Mouse (Mus musculus): ENCODE results near the gene Alg6.

The Alg6 gene

GRCm38 (mm10) chr4:99714904-99715782, at the start of gene Alg6:
Gene Alg6 (plus strand): TSS chr4:99715664.
- DNase-seq (ENCODE audit: low read depth, low spot score) = peak; percentile 93

- DNase-seq (ENCODE audit: low read depth, low spot score) = no peak
These were observed 45.1 kb upstream of the Alg6 start for GRCm38 (mm10) chr4:99670203-99670851.

- DNase-seq (ENCODE audit: low read depth, low spot score) = no peak
These were observed 40.3 kb upstream of the Alg6 start for GRCm38 (mm10) chr4:99675191-99675590.

DNA sequence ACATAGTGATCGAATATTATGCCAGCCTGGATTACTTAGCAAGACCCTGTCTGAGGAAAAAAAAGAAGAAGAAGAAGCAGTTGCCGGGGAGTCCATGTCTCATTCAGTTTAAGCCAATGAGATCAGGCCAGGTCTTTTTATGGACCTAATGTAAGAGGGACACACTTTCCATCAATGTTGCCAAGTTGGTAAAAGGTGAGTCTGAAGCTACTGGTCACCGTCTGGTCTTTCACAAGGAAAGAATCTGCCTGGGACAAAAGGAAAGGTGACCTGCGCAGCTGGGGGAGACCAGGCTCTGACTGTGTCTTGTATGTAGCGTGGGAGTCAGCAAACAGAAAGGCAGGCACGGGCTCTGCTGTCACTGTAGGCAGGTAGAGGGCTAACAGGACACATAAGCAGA, 31.5 kb upstream of the Alg6 start:
- DNase-seq (ENCODE audit: low read depth, low spot score) = no peak

DNA sequence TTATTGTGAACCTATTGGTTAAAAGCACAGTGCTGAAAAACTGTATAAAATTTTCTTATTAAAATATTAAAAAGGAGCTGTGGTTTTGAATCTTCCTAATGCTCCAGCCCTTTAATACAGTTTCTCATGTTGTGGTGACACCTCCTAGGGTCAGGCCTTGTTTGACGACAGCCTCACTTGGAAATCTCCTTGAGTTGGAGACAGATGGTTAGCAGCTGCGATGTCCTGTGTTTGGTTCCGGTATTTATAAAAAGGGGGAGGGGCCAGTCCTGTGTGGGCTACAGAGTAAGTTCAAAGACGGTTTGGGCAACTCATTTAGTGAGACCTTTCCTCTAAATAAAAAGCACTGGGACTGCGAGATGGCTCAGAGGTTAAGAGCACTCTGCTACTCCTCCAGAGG, 29.2 kb upstream of the Alg6 start:
- DNase-seq (ENCODE audit: low read depth, low spot score) = no peak

- no peak for DNase-seq (ENCODE audit: low read depth, low spot score)
These were observed 2.8 kb upstream of the Alg6 start for GRCm38 (mm10) chr4:99712583-99713183.

DNA sequence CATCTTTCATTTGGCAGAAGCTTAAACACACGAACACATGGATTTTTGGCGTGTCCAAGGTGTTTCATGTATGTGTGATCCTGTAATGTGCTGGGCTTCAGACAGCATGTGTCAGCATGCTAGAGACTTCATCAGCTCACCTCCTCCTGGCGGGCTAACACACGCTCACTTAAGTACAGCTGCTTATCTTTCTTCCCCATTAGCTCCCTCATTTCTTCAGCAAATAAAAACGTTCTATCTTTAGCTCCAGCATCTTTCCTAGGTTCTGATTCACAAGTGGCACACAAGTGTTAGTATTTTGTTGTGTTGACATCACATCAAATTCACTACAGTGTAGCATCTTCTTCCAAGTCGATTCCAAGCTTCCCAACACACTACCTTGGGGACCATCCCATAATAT, 1.5 kb upstream of the Alg6 start:
- DNase-seq (ENCODE audit: low read depth, low spot score) = no peak

GRCm38 (mm10) chr4:99715783-99716416, 436 bp downstream of the Alg6 start:
- no peak for DNase-seq (ENCODE audit: low read depth, low spot score)

DNA sequence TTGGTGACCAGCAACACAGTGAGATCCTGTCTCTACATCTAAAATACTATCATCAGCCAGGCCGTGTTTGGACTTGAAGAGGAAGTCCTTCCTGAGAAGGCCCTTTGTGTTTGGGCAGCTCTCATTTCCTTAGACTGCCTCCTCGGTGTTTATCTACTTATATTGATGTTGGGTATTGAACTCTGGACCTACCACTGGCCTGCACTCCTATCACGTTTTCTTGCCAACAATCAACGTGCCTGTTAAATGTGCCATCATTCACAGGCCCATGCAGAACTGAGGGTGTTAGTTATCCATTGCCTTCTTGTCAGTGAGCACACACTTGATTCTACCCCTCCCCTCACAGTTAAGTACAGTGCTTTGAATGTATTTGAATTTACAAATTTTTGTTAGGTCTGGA, 2.4 kb downstream of the Alg6 start:
- no peak for DNase-seq (ENCODE audit: low read depth, low spot score)

DNA sequence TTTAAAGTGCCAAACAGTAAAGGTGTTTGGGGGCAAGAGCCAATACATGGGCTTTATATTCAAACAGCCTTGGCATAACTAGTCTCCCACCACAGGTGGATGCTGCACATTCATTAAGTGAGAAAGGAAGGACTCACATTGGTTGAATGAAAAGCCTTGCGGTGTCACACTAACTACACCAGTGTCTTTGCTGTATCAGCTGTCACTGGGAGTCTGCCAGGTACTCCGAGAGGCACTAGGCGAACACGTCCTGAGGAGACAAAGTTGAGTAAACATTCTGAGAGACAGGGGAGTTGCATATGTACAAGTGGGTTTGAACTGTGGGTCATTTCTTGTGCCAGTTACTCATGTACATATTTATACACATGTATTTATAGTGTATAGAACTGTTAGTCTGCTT, 8.9 kb downstream of the Alg6 start:
- DNase-seq (ENCODE audit: low read depth, low spot score) = no peak

DNA sequence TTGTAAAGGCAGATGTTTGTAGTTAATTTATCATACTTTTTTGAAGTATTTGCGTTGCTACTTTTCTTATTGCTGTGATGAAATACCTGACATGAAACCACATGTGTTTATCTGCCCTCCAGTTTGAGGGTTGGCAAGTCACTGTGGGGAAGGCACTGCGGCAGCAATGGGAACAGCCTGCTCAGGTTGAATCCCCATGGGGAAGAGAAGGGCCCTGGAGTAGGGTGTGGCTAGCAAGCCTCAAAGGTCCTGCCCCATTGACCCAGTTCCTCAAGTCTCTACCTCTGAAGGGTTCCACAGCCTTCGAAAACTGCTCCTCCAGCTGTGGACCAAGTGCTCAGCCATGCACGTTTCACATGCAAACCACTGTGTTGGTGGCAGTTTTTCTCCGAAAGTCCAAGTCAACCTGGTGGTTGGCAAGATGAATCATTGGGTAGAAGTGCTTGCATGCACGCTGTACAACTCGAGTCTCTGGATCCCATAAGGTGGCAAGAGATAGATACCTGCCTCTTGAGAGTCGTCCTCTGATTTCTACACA, 10.5 kb downstream of the Alg6 start:
- DNase-seq (ENCODE audit: low read depth, low spot score) = no peak

DNA sequence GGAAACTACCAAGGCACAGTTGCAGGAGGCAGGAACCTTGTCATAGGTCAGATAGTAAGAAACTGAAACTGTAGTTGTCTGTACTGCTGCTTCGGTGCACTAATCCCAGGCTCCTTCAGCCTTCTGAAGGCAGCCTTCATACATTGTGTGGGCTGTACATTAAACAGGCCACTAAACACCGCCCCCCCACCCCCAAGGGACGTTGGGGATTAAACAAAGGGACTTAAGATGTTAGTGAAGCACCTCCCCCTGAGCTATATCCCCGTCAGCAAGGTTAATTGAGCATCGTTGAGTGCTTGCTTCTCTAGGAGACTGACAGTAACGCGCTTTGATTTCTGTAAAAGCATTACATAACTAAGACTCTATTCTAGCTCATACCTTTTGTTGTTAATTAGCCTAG, 24.4 kb downstream of the Alg6 start:
- no peak for DNase-seq (ENCODE audit: low read depth, low spot score)

DNA sequence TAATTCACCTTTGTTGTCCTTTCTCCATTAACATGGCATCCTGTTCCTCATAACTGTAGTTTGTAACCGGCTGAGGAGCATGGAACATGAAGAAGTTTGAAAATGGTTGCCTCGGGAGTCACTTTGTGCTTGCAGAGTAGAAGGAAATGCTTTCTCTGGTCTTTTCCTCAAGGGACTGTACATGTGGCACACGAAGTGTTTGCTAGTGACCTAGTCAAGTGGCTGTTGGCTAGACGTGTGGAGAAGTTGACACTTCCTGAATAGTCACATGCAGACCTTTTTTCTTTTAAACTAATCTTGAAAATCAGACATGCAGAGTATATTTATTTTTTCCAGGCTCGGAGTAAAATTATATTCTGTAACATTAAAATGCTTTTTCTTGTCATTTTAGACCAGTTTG, 37.0 kb downstream of the Alg6 start:
- DNase-seq (ENCODE audit: low read depth, low spot score) = no peak

- no peak for DNase-seq (ENCODE audit: low read depth, low spot score)
These were observed 50.8 kb downstream of the Alg6 start for GRCm38 (mm10) chr4:99766303-99766702.

GRCm38 (mm10) chr4:99766753-99767152, 51.3 kb downstream of the Alg6 start:
- no peak for DNase-seq (ENCODE audit: low read depth, low spot score)

DNA sequence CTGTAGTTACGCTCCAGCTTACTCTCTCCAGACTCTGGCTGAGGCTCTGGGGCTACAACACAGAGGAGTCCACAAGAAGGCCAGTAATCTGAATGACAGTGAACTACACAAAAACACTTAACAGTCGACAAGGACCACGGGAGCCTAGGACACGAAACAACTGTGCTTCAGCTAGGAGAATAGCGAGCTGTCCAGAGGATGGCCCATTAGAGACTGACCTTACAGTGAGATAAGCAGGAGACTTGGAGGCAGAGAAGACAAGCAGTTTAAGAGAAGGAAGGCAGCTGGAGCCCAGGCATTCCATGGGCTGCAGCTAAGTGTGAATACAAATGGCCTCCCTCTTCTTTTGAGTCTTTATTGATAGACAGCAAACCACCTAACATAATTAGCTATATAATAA, 55.1 kb downstream of the Alg6 start:
- DNase-seq (ENCODE audit: low read depth, low spot score) = no peak

DNA sequence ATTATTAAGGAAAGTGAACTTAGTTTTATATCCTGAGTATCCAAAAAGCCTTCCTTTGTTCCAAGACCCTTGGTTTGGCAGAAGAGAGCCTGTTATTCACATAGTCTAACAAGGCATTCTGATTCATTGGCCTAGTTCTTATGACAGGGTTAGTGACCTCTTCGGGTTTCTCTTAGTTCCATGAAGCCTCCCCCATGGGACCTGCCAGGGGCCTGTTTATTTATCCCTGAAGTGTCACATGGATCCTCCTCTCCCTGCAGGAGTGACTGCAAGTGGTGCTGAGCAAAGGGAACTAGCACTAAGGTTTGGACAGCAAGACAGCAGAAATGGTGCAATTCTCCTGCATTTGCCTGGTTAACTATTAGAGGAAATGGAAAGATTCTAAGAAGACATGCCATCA, 57.6 kb downstream of the Alg6 start:
- DNase-seq (ENCODE audit: low read depth, low spot score) = no peak

GRCm38 (mm10) chr4:99792365-99792764, 76.9 kb downstream of the Alg6 start:
- no peak for DNase-seq (ENCODE audit: low read depth, low spot score)

Measured in CD4-positive helper T cell, adult 2 months (primary cell).